Mouse (Mus musculus) erythroblast, embryonic 14.5 days (primary cell): ENCODE data around the gene Ubxn11.

Experiments
- GATA1 ChIP-seq: IDR thresholded peaks from 2 replicates; pipeline ENCODE4 v1.6.1; 2012; ENCODE audit warnings: low read length, inconsistent platforms, mixed read lengths
- TAL1 ChIP-seq: IDR thresholded peaks from 3 replicates; pipeline ENCODE4 v1.6.1; 2012; ENCODE audit warnings: low read length, inconsistent platforms, mixed read lengths

DNA sequence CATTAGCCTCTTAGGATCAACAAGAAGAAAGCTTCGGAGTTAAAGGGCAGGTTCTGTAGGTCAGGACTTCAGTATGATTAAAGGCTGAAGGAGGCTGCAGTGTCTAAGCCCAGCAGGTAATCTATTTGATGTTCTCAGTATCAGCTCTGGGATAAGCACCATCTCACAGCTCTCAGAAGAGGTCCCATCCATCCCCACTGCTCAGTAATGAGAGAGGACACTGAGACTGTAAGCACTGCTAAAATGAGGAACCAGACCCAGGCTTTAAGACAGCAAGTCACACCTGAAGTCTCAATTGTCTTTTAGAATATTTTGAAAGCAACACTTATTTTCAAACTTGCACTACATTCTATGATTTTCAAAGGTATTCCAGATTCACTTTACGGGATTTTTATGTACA is 55.2 kb downstream of the Ubxn11 start:
- TF ChIP-seq TAL1 (no peak), GATA1 (no peak)
